8 mouse cellular contexts compared by ENCODE assay signal in genomic region chr9:71679103-71679815, GRCm38 (mm10).
DNase-seq lines count a peak whose midpoint lies in the region; ATAC-seq and TF ChIP-seq lines count a peak whose summit lies in the region.

No protein-coding gene starts in this region.

- no peak overlapping the region for H3K27ac ChIP-seq in kidney, embryonic 14.5 days (ENCODE audit: low read depth, low read length)
- peak overlapping the region; percentile 89 for H3K27ac ChIP-seq in limb, embryonic 15.5 days
- H3K27ac ChIP-seq in liver, postnatal 0 days (ENCODE audit: low read depth) = no peak overlapping the region
- no peak overlapping the region for H3K27ac ChIP-seq in midbrain, embryonic 16.5 days (ENCODE audit: low read length)

- TF ChIP-seq EP300 in liver, postnatal 0 days (IDR thresholded peaks at IDR 0.05; ENCODE audit: low read depth) = no peak

- H3K4me3 ChIP-seq in kidney, embryonic 14.5 days (ENCODE audit: low read length) = no peak overlapping the region
- no peak overlapping the region for H3K4me3 ChIP-seq in limb, embryonic 15.5 days
- H3K4me3 ChIP-seq in liver, postnatal 0 days (ENCODE audit: low read depth, low read length) = no peak overlapping the region
- H3K4me3 ChIP-seq in midbrain, embryonic 16.5 days (ENCODE audit: low read depth, low read length) = no peak overlapping the region

- ATAC-seq in kidney, embryonic 14.5 days (ENCODE audit: low FRiP score, low TSS enrichment) = no peak
- peak; percentile 96 for ATAC-seq in limb, embryonic 15.5 days (ENCODE audit: insufficient number of reproducible peaks, low FRiP score, low TSS enrichment, low read depth)
- no peak for ATAC-seq in megakaryocyte progenitor cell, adult 5-6 weeks (replicated peaks; ENCODE audit: poor library complexity)
- no peak for ATAC-seq in liver, postnatal 0 days
- no peak for ATAC-seq in midbrain, embryonic 16.5 days

- peak; percentile 53 for DNase-seq in kidney, adult 9 months
- peak; percentile 30 for DNase-seq in brain, embryonic 18.5 days (ENCODE audit: low read depth, low spot score)
- peak; percentile 59 for DNase-seq in gastrocnemius, postnatal 10 days
- no peak for DNase-seq in liver, postnatal 0 days

- H3K27me3 ChIP-seq in kidney, embryonic 14.5 days (ENCODE audit: control insufficient read depth, insufficient read depth, low read length) = no peaks in the 10 kb centered on the region
- no peaks in the 10 kb centered on the region for H3K27me3 ChIP-seq in limb, embryonic 15.5 days
- no peaks in the 10 kb centered on the region for H3K27me3 ChIP-seq in liver, postnatal 0 days (ENCODE audit: insufficient read depth, low read length)
- H3K27me3 ChIP-seq in midbrain, embryonic 16.5 days (ENCODE audit: control insufficient read depth, insufficient read depth, low read depth, low read length) = no peaks in the 10 kb centered on the region

- TF ChIP-seq CTCF in liver, postnatal 0 days (IDR thresholded peaks at IDR 0.05; ENCODE audit: low read depth) = no peak

- 70% methylated on average over 11 of the region's 11 CpGs for WGBS in kidney, embryonic 14.5 days
- 44% methylated on average over 11 of the region's 11 CpGs for WGBS in limb, embryonic 15.5 days
- WGBS in liver, postnatal 0 days (ENCODE audit: insufficient replicate concordance) = 66% methylated on average over 11 of the region's 11 CpGs
- 80% methylated on average over 11 of the region's 11 CpGs for WGBS in midbrain, embryonic 16.5 days

- no peak overlapping the region for H3K9ac ChIP-seq in kidney, embryonic 14.5 days (ENCODE audit: low read depth, low read length)
- H3K9ac ChIP-seq in limb, embryonic 15.5 days = no peak overlapping the region
- H3K9ac ChIP-seq in liver, postnatal 0 days (replicated peaks) = no peak overlapping the region
- H3K9ac ChIP-seq in midbrain, embryonic 16.5 days (ENCODE audit: low read depth, low read length) = no peak overlapping the region

- no peak overlapping the region for H3K4me2 ChIP-seq in kidney, embryonic 14.5 days (replicated peaks; ENCODE audit: low read depth, low read length)
- H3K4me2 ChIP-seq in limb, embryonic 15.5 days = no peak overlapping the region
- H3K4me2 ChIP-seq in liver, postnatal 0 days (ENCODE audit: low read depth, low read length) = no peak overlapping the region
- H3K4me2 ChIP-seq in midbrain, embryonic 16.5 days (ENCODE audit: low read length) = no peak overlapping the region

- no peaks in the 10 kb centered on the region for H3K9me3 ChIP-seq in kidney, embryonic 14.5 days (ENCODE audit: control insufficient read depth, low read length)
- H3K9me3 ChIP-seq in limb, embryonic 15.5 days = no peaks in the 10 kb centered on the region
- no peaks in the 10 kb centered on the region for H3K9me3 ChIP-seq in liver, postnatal 0 days (ENCODE audit: low read length)
- no peaks in the 10 kb centered on the region for H3K9me3 ChIP-seq in midbrain, embryonic 16.5 days (replicated peaks; ENCODE audit: control insufficient read depth, low read length, poor library complexity, severe bottlenecking)

- H3K36me3 ChIP-seq in kidney, embryonic 14.5 days (ENCODE audit: control insufficient read depth, insufficient read depth, low read length) = no peaks in the 10 kb centered on the region
- no peaks in the 10 kb centered on the region for H3K36me3 ChIP-seq in limb, embryonic 15.5 days
- H3K36me3 ChIP-seq in liver, postnatal 0 days (replicated peaks; ENCODE audit: insufficient read depth, low read length) = no peaks in the 10 kb centered on the region
- no peaks in the 10 kb centered on the region for H3K36me3 ChIP-seq in midbrain, embryonic 16.5 days (ENCODE audit: control insufficient read depth, insufficient read depth, low read length)

- peaks cover 23% of the 10 kb centered on the region; the same call in 1 of the 2 replicates for H3K4me1 ChIP-seq in kidney, embryonic 14.5 days (ENCODE audit: control insufficient read depth, insufficient read depth, low read length)
- H3K4me1 ChIP-seq in limb, embryonic 15.5 days = peaks cover 29% of the 10 kb centered on the region
- peaks cover 6% of the 10 kb centered on the region; the same call in 1 of the 2 replicates for H3K4me1 ChIP-seq in liver, postnatal 0 days (ENCODE audit: insufficient read depth)
- H3K4me1 ChIP-seq in midbrain, embryonic 16.5 days (ENCODE audit: control insufficient read depth, insufficient read depth, low read length) = no peaks in the 10 kb centered on the region
